Mouse (Mus musculus): Measurements from ENCODE around the gene Mylpf. TPM values are rescaled to one million over a fixed set of nuclear protein-coding genes. Genes with fewer than 3 reads are reported as not detected.

Gene Mylpf
- polyA plus RNA-seq, 1 experiment, result 1.2 TPM

GRCm38 (mm10) chr7:127194011-127194632, 14.6 kb upstream of the Mylpf start:
- no peak for TF ChIP-seq GATA1 (IDR thresholded peaks at IDR 0.05; ENCODE audit: low read length)

DNA sequence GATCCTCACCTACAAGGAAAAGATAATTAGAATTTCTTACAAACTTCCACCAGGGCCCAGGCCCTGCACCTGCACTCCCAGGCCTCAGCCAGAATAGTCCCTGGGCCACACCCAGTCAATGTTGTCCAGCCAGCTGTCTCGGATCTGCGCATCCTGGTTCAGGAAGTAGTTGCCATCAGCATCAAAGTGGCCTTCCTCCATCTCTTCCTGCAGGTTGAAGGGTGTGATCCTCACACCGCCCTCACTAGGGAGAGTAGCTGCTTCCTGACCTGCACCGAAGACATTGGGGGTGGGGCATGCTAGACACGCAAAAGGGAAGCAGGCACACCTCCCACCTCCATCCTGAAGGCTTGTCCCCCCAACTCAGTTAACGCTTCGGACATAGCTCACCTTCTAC, 14.1 kb upstream of the Mylpf start:
- TF ChIP-seq GATA1 (IDR thresholded peaks at IDR 0.05; ENCODE audit: low read length), result no peak

DNA sequence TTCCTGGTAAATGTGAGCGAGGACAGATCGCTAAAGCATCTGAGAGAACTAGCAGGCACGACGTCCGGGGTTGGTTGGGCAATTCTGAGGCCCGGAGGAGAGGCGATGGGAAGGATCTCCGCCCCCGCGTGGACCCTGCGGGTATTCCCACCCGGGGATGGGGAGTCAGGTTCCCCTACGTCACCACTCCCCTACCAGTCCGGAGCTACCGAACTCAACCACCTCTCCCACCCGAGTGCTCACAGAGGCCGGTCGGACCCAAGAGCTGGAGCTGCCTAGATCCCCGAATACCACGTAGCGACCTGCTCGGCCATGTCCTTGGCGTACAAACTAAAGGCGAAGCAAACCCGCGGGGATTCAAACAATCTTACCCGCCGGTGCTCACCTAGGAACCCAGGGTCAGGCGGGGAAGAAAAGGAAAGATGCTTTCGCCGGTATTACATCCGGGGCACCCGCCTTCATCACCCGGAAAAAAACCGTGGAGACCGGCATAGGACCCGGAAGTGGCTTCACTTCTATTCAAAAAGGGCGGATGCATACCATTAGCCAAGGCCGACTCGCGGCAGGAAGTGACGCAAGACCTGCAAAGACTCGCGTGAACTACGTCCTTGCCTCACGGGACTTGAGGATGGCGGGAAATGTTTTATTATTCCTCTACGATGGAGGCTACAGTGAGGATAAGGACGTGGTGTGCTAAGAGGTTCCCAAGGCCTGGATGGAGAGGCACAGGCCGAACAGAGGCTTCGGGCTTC, 13.0 kb upstream of the Mylpf start, which contains the start of gene Cd2bp2:
Gene Cd2bp2 (minus strand): TSS at position 507 of the 752 bp plus-strand sequence.
- TF ChIP-seq GATA1 (IDR thresholded peaks at IDR 0.05; ENCODE audit: low read length), result no peak

GRCm38 (mm10) chr7:127196484-127196883, 12.2 kb upstream of the Mylpf start:
- TF ChIP-seq GATA1 (IDR thresholded peaks at IDR 0.05; ENCODE audit: low read length), result no peak

DNA sequence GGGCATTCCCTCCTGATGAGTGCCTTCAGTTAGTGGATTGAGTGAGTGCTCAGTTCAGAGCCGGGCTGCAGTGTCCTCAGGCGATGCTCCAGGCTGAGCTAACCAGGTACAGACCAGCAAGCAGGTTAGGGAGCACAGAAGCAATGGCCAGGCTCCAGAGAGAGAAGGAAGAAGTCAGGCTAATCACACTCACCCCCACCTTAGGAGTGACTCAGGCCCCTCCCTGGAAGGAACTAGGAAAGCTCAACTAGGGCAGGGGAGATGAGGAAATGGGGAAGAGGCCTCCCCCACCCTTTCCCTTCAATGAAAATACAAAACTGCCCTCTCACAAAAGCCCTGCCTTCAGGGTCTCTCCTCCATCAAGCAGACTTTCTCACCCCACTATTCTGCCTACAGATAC, 2.1 kb upstream of the Mylpf start:
- TF ChIP-seq GATA1 (IDR thresholded peaks at IDR 0.05; ENCODE audit: low read length), result no peak

GRCm38 (mm10) chr7:127207374-127208294, 1.1 kb upstream of the Mylpf start:
- no peak for TF ChIP-seq GATA1 (IDR thresholded peaks at IDR 0.05; ENCODE audit: low read length)

- TF ChIP-seq GATA1 (IDR thresholded peaks at IDR 0.05; ENCODE audit: low read length), result no peak
These were observed 466 bp upstream of the Mylpf start, which contains the start of gene Tbc1d10b for GRCm38 (mm10) chr7:127208295-127208552. Tbc1d10b (minus strand) TSS chr7:127208468.

DNA sequence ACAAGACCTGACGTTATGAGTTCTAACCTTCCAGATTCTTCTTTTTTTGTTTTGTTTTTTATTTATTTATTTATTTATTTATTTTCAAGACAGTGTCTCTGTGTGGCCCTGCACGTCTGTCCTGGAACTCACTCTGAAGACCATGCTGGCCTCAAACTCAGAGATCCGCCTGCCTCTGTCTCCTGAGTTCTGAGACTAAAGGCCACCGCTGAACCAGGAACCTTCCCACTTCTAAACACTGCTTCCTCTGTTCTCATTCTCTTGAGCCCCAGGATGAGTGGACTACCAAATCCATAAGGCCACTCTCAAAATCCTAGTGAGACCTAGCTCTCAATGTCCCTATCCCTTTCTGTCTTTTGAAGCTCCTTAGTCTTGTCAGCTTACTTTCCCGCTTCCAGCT, 1.2 kb downstream of the Mylpf start:
- TF ChIP-seq GATA1 (IDR thresholded peaks at IDR 0.05; ENCODE audit: low read length), result no peak

DNA sequence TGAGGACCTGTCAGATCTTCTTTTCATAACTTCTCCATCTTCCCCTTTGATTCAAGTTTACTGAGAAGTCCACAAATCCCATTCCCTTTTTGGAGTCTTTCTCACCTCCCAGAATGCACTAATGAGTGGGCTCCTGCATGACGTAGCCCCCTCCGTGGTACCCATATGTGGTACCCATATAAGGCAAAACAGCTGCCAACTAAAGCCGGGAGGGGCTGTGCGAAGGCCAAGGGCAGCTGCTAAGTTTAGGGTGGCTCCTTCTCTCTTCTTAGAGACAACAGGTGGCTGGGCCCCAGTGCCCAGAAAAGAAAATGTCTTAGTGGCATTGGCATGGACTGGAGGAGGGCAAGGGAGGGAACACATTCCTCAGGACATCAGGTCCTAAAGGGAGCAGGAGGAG, 1.6 kb downstream of the Mylpf start:
- TF ChIP-seq GATA1 (IDR thresholded peaks at IDR 0.05; ENCODE audit: low read length), result no peak

DNA sequence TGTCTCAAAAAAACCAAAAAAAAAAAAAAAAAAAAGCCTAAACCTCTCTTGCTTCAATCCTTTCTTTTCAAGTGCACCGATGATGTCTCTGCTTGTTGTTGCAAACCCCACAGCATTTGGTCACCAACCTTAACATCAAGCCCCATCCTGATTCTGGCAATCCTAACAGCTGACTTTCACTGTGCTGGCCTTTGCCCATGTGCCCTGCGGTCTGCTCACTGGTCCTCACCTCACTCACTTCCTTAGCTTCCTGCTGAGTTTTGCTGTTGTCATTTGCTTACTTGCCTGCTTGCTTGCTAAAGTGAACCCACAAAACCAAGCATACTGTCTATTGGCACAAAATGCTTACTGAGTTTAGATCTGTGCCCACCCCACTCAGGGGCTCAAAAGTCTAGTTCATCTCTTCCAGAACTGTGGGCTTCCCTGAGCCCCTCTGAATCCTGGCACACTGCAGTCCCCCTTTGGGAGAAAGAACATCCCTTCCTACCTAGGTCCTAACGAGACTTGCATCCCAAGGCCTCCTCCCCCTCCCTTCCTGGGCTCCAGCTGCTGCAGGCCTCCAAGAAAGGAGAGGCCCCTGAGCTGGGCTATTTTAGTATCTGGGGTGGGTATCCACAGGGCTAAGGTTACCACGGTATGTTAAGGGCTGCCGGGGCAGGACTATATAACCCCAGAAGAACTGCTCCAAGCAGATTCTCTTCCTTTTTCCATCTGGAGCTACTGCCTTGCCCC, 2.5 kb downstream of the Mylpf start:
- TF ChIP-seq GATA1 (IDR thresholded peaks at IDR 0.05; ENCODE audit: low read length), result no peak

DNA sequence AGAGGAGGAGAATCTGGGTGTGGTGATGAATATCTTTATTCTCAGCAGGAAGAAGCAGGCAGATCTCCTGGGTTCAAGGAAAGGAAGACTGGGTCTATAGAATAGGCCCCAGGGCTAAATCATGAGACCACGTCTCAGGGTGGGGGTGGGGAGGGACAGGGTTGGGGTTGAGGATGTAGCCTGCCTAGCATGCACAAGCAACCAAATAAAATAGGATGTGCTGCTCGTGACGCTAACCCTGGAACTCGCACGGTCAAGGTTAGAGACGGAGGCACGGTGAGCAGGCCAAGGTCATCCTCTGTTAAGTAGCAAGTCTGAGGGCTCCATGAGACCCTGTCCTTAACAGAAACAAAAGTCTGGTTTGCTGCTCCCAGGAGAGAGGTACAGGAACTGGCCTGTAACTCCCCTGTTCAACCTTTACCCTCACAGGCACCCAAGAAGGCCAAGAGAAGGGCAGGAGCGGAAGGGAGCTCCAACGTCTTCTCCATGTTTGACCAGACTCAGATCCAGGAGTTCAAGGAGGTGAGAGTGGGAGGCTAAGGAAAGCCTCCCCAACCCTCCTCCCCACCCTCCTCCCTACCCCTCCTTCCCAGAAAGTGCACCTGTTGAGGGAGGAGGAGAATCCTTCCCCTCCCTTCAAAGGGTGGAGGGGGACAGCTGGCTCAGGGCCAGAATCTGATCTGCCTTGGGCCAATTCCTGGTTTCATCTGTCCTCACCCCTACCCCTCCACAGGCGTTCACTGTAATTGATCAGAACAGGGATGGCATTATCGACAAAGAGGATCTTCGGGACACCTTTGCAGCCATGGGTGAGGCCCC, 4.0 kb downstream of the Mylpf start:
- no peak for TF ChIP-seq GATA1 (IDR thresholded peaks at IDR 0.05; ENCODE audit: low read length)

DNA sequence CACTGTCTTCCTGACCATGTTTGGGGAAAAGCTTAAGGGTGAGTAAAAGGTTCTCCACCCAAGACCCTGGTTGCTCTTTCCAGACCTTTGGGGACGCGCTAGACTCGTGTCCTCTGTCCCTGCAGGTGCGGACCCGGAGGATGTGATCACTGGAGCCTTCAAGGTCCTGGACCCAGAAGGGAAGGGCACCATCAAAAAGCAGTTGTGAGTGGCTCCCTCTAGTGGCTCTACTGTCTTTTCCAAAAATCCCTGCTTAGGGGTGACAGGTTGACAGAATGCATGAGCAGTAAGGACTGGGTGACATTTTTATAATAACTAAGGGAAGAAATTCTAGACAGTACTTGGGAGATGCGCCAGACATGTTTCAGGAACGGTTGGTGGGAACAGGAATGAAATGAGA, 4.8 kb downstream of the Mylpf start:
- TF ChIP-seq GATA1 (IDR thresholded peaks at IDR 0.05; ENCODE audit: low read length), result no peak

DNA sequence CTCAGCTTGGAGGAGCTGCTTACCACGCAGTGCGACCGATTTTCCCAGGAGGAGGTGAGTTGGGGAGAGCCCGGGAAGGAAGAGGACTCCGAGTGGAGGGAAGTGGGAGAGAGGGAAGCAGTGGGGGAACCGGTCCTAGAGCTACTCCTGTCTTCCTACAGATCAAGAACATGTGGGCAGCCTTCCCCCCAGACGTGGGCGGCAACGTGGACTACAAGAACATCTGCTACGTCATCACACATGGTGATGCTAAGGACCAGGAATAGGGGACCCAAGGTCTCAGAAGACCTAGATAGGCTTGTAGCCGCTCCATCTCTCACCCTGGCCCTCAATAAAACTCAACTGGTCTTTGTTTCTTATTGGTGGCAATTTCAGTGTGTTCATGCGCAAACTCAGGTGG, 5.2 kb downstream of the Mylpf start:
- no peak for TF ChIP-seq GATA1 (IDR thresholded peaks at IDR 0.05; ENCODE audit: low read length)

DNA sequence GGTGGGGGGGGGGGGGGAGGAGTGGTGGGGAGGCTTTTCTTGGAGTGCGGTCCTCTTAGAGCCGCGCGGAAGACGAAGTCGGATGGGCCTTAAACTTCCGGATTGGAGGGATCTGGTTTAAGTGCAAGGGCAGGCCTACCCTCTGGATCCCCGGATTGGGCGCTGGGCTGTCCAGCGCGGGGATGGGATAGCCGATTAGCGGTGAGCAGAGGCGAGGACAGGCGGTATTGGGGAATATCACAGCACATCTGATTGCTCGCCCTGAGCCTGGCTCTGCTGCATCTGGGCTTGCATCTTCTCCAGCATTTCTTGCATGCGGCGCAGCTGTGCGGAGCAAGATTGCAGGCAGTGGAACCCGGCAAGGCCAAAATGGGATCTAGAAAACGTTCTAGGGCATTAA, 5.8 kb downstream of the Mylpf start:
- no peak for TF ChIP-seq GATA1 (IDR thresholded peaks at IDR 0.05; ENCODE audit: low read length)
